Mouse (Mus musculus): ENCODE data around the gene Stkld1. TPM values are rescaled to one million over a fixed set of nuclear protein-coding genes. Genes with fewer than 3 reads are reported as not detected.
"Not testable (repeated sequence)": the region's sequence is repeated elsewhere in the genome, so short reads cannot be mapped to it uniquely, and the experiment has no call there.

The Stkld1 gene
- total RNA-seq (2021) (under 1 TPM; 0.17 to 0.29 TPM), polyA plus RNA-seq (2012; rRNA removed) (0.06 and 0.48 TPM in 2 replicates)
- long read RNA-seq: 0 reads

- DNase-seq: peak; percentile 97
These were observed at the start of gene Stkld1, which contains the start of gene Surf4 for GRCm38 (mm10) chr2:26933304-26934055. Gene Stkld1, plus strand, starts transcription at chr2:26934047. Gene Surf4, minus strand, starts transcription at chr2:26933928.

DNA sequence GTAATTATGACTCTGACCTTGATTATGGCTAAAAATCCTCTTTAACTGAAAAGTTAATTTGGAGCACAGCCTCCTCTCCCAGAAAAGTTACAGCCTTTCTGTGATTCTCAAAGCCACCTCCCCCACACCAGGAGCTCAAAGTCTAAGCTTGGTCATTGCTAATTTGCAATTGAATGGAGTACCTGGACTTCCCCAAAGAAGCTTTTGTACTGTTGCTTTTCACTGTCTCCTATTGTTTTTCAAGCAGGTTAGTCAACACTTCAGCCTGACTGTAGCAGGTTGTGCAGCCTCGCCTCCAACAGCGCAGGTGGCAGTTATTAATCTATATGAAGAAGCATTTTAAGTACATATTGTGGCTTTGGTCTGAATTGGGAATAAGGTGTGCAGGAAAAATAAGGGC lies 48.3 kb upstream of the Stkld1 start:
- not testable (repeated sequence) for DNase-seq

GRCm38 (mm10) chr2:26886170-26886569 lies 47.7 kb upstream of the Stkld1 start:
- DNase-seq: not testable (repeated sequence)

DNA sequence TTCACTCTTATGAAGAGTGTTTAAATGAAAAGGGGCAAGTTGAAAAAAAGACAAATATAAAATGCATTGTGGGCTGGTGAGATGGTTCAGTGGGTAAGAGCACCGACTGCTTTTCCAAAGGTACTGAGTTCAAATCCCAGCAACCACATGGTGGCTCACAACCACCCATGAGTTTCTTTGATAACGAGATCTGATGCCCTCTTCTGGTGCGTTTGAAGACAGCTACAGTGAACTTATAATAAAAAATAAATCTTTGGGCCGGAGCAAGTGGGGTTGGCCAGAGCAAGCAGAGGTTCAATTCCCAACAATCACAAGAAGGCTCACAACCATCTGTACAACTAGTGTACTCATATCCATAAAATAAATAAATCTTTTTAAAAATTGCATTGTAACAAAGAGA lies 37.9 kb upstream of the Stkld1 start:
- DNase-seq: no peak

- DNase-seq: no peak
These were observed 33.1 kb upstream of the Stkld1 start for GRCm38 (mm10) chr2:26900731-26901130.

DNA sequence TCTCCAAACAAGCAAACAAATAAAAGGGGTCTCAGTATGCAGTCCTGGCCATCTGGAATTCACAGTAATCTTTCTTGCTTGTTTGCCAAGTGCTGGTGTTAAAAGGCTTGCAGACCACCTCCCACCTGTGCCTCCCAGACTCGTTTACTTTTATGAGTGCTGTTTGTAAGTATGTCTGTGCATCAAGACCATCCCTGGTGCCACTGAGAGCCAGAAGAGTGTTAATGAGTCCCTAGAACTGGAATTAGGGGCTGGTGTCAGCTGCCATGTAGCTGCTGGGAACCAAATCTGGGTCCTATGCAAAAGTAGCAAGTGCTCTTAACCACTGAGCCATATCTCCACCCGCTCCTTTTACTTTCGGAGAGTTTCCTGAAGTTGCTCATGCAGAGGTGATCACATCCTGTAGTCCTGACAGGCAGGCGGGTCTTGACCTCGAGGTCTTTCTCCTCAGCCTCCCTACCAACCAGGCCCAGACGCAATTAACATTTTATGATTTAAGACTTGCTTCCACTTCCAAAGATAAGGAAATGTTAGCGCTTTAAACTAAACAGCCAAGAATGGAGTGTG lies 31.9 kb upstream of the Stkld1 start:
- DNase-seq: no peak

GRCm38 (mm10) chr2:26902467-26903220 lies 31.2 kb upstream of the Stkld1 start, which contains the start of gene Surf6:
Gene Surf6, minus strand, starts transcription at chr2:26902879.
- peak; percentile 98 for DNase-seq

GRCm38 (mm10) chr2:26903311-26903710 lies 30.5 kb upstream of the Stkld1 start:
- no peak for DNase-seq

DNA sequence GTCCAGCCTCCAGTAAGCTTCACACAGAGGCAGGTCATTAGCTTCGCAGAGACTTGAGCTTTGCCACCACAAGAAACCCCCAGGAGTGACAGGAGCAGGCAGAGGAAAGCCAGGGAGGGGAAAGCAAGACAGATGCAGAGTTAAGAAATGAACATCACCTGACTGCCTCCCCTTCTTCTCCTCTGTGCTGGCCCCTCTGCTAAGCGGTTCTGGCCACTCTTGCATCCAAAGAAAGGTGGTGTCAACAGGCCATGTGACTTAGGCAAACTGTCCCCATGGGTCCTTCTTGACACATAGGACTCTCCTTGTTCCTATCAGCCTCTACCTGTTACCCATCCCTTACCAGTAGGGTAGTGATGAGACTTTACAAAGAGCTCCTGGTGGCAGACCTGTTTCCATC lies 27.9 kb upstream of the Stkld1 start:
- no peak for DNase-seq

GRCm38 (mm10) chr2:26906431-26906830 lies 27.4 kb upstream of the Stkld1 start:
- DNase-seq: no peak

DNA sequence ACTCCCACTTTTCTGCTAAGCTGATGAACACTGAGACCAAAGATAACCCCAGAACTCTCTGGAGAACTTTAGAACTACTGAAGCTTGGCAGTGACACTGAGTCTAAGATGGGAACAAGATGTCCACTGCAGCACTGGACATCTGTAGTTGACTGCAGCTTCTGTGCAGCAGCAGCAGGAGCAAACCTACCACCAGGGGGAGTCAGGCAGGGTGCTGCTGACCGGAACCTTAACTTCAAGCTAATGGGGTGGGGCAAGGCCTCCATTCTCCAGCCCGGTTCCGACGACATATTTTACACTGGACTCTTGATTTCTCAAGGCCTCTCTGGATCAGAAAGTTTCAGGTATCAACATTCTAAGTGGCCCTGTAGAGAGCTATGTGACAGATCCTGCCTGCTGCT lies 26.7 kb upstream of the Stkld1 start:
- peak; percentile 65 for DNase-seq

- no peak for DNase-seq
These were observed 25.0 kb upstream of the Stkld1 start for GRCm38 (mm10) chr2:26908710-26909386.

- no peak for DNase-seq
These were observed 24.5 kb upstream of the Stkld1 start for GRCm38 (mm10) chr2:26909387-26909784.

GRCm38 (mm10) chr2:26910124-26910993 lies 23.5 kb upstream of the Stkld1 start, which contains the start of the genes Med22 and Rpl7a:
Gene Med22, minus strand, starts transcription at chr2:26910677.
Gene Rpl7a, plus strand, starts transcription at chr2:26910764.
- DNase-seq: peak; percentile 100

GRCm38 (mm10) chr2:26910994-26911765 lies 22.7 kb upstream of the Stkld1 start:
- no peak for DNase-seq

DNA sequence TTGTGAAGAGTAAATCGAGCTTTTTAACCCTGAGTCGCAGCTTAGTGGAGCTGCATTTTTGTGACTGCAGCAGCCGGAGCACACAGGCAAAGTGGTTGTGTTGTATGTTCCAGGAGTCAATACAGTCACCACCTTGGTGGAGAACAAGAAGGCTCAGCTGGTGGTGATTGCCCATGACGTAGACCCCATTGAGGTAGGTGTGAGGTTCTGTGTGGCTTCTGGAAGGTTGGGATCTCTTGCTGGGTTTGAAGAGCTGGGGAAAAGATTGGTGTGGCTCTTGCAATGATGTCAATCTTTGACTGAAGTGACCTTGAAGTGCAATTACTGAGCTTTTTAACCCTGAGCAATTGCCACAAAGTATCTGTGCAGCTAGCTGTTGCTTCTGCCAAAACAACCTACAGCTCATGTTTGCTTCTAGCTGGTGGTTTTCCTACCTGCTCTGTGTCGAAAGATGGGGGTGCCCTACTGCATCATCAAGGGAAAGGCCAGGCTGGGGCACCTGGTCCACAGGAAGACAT lies 21.5 kb upstream of the Stkld1 start:
- DNase-seq: no peak

DNA sequence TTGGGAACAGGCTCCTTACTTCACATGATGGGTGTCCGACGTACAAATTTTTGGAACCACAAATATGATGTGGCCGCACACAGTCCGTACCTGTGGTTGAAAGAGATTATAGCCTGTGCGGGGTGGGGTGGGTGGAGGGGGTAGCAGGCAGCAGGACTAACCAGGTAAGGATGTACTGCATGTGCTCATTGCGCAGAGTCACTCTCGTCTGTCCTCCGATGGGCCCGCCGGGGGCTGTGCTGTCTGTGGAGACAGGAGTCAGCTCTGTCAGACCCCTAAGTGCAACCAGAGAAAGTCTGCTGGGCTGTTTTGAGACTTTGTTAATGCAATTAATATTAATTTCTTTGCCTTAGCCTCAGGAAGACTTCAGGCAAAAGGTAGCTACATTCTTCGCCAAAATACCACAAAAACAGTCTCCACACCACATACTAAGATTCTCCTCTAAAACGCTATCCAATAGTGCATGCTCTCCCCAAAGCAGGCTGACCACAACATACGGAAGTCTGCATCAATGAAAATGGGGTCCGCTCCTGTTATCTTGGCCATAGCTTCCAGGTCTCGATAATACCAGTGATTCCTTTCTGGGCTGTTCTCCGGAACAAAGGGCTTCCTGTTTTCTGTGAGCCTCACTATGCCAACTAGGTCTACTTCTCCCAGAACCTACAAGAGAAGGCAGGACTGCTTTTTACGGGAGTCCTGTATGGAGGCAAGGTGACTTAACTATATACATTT lies 20.3 kb upstream of the Stkld1 start:
- DNase-seq: no peak

DNA sequence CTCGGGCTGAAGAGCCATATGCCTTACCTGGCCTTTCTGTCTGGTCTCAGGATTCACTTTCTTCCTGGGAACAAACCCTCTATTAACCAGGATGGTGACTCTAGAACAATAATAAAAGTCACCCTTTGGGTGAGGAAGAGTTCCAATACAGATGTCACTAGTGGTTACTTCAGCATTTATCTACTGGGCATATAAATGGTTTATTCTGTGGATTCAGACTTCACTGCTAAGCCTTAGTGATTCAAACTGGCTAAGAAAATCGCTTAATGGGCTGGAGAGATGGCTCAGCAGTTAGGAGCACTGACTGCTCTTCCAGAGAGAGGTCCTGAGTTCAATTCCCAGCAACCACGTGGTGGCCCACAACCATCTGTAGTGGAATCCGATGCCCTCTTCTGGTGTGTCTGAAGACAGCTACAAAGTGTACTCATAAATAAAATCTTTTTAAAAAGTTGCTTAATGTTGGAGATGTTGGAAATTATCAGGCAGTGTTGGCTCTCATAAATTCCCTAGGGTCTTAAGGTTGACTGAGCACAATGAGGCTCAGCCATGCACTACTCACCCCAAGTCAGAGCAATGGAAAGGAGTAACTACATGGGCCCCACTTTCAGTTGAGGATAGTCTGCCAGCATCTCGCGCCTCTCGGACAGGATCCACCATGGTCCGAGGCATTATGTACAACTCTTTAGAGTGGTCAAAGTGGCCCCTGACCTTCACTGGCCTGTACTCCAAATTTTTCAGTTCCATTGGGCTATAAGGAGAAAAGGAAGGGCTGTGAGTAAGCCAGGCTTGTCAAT lies 19.5 kb upstream of the Stkld1 start:
- no peak for DNase-seq

Data from adrenal gland, adult 2 months (tissue).